Mouse (Mus musculus) kidney, postnatal 0 days (tissue): ENCODE results near the gene Chil5. TPM values are rescaled to one million over a fixed set of nuclear protein-coding genes. Genes with fewer than 3 reads are reported as not detected.
"Not testable (repeated sequence)": the region's sequence is repeated elsewhere in the genome, so short reads cannot be mapped to it uniquely, and the experiment has no call there.

Experiments used
- ATAC-seq: fragments of 200-750 bp; cut with Nextera tagmentation; replicated peaks from 2 replicates; pipeline ENCODE4 v1.8.0; 2017; ENCODE audit warnings: low read depth, moderate number of reproducible peaks, moderate TSS enrichment, moderate library complexity; ENCODE audit not compliant: low FRiP score
- DNase-seq: peaks from one replicate; pipeline ENCODE4 v3.0.0-alpha.2; 2016; ENCODE audit warnings: low spot score
- H3K27ac ChIP-seq: fragments of 300-500 bp; sonication (generic); 2 replicates; pipeline ENCODE4 v1.5.1; 2014; ENCODE audit warnings: mild to moderate bottlenecking
- H3K27me3 ChIP-seq: fragments of 300-500 bp; sonication (generic); 2 replicates; pipeline ENCODE4 v1.6.1; 2014; ENCODE audit warnings: low read length, mixed read lengths; ENCODE audit not compliant: insufficient read depth
- H3K36me3 ChIP-seq: fragments of 300-500 bp; sonication (generic); 2 replicates; pipeline ENCODE4 v1.6.1; 2014; ENCODE audit warnings: low read length, mixed read lengths; ENCODE audit not compliant: insufficient read depth
- H3K4me1 ChIP-seq: fragments of 300-500 bp; sonication (generic); replicated peaks from 2 replicates; pipeline ENCODE4 v1.6.1; 2014; ENCODE audit warnings: antibody characterized with exemption, low read length, mixed read lengths; ENCODE audit not compliant: insufficient read depth
- H3K4me2 ChIP-seq: fragments of 300-500 bp; sonication (generic); 2 replicates; pipeline ENCODE4 v1.6.1; 2014; ENCODE audit warnings: mild to moderate bottlenecking, low read length, moderate library complexity, mixed read lengths
- H3K4me3 ChIP-seq: fragments of 300-500 bp; sonication (generic); replicated peaks from 2 replicates; pipeline ENCODE4 v1.5.1; 2014; ENCODE audit warnings: low read depth, low read length
- H3K9ac ChIP-seq: fragments of 300-500 bp; sonication (generic); 2 replicates; pipeline ENCODE4 v1.6.1; 2014; ENCODE audit warnings: low read depth, low read length
- H3K9me3 ChIP-seq: fragments of 300-500 bp; sonication (generic); replicated peaks from 2 replicates; pipeline ENCODE4 v1.6.1; 2016; ENCODE audit warnings: low read length, inconsistent platforms, mixed read lengths
- CTCF ChIP-seq: IDR thresholded peaks from 2 replicates; pipeline ENCODE4 v1.5.1; 2016; ENCODE audit warnings: antibody characterized with exemption, low read depth, mild to moderate bottlenecking, moderate library complexity
- WGBS: fragments of 180-500 bp; shearing (Covaris S2); extraction: QIAGEN DNeasy Blood & Tissue Kit; methylation state at CpG from one replicate; pipeline ENCODE4 v1.1.7; 2014; 5-methylcytosine and 5-hydroxymethylcytosine counted together
- polyA plus RNA-seq: library from polyadenylated mRNA; unstranded; fragments of >200 nt; fragmentation: Nextera tagmentation; extraction: Ambion mirVana; gene quantifications from 2 replicates; pipeline ENCODE4 v1.2.1, GENCODE M21; 2015

The Chil5 gene
- polyA plus RNA-seq, 1 experiment from 2014 or later = 0.12 TPM

DNA sequence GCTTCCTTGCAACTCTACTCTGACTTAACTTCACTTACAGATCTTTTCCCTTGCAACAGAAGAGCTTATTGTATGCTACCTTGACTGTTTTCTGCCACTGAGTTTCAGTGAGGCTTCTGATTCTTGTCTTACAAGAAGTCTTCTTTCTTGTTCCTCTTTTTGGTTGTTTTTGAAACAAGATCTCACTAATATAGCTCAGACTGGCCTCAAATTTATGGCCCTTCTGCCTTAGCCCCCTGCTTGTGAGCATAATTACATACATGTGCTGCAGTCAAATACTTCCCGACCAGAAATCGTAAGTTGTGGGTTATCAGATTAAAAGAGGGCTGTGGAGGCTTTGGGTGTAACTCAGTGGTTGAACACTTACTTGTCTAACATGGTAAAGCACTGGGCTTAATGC lies 37.9 kb downstream of the Chil5 start:
- no peaks in the 10 kb centered on the region for H3K4me1 ChIP-seq
- no peak for TF ChIP-seq CTCF
- no peak overlapping the region for H3K9ac ChIP-seq
- ATAC-seq (no peak), DNase-seq (no peak)
- H3K4me3 ChIP-seq = no peak overlapping the region
- H3K27me3 ChIP-seq = no peaks in the 10 kb centered on the region
- no peaks in the 10 kb centered on the region for H3K36me3 ChIP-seq
- no peak overlapping the region for H3K27ac ChIP-seq
- no peak overlapping the region for H3K4me2 ChIP-seq
- H3K9me3 ChIP-seq = no peaks in the 10 kb centered on the region
- WGBS = 27% methylated on average over 2 of the region's 2 CpGs

DNA sequence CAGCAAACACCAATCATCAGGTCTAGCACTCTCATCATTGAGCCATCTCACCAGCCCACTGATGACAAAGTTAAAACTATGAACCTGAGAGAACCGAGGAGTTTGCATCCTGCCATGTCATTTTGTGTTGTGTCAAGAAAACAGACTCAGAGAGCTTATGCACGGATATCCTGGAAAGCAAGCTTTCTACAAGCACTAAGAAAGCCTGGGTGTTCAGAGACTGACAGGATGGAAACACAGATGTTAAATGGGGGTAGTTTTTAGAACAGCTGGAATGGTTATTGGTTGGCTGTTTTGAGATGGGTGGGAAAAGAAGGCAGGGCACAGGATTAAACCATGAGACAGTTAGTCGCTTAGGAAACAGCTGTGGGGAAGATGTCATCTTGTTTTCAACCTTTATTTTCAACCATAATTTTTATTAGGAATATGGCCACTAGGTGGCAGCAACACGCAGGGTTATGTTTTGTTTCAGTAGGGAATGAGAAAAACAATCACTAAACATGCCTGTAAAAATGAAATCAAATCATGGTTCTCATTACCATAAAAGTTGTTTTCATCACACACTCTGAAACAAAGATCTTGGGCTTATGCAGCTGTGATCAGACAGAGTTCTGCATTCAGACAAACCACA lies 40.8 kb downstream of the Chil5 start:
- no peaks in the 10 kb centered on the region for H3K27me3 ChIP-seq
- H3K4me2 ChIP-seq = no peak overlapping the region
- no peaks in the 10 kb centered on the region for H3K9me3 ChIP-seq
- H3K27ac ChIP-seq = no peak overlapping the region
- peak; percentile 75 for DNase-seq
- ATAC-seq = no peak
- no peaks in the 10 kb centered on the region for H3K4me1 ChIP-seq
- peak; percentile 85 for TF ChIP-seq CTCF
- no peaks in the 10 kb centered on the region for H3K36me3 ChIP-seq
- WGBS = 29% methylated on average over 4 of the region's 4 CpGs
- H3K9ac ChIP-seq = no peak overlapping the region
- H3K4me3 ChIP-seq = no peak overlapping the region

DNA sequence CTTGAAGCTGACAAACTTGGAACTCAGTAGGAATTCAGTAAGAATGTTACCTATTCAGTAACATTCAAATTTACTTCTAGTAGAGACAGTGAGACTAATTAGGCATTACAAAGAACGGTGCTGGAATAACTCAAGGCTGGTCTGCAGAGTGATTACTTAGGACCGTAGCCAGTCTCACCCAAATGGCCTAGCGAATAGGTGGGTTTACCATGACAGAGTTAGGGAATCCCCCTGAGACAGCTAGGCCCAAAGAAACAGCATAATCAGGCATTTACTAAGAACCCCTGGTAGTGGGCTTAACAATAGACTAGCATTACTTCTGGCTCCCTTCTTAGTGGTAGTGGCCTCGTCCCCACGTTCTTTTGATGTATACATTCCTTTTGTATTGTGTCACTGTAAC lies 43.0 kb downstream of the Chil5 start:
- 53% methylated on average over 5 of the region's 5 CpGs for WGBS
- H3K36me3 ChIP-seq, H3K9me3 ChIP-seq, H3K9ac ChIP-seq, H3K4me3 ChIP-seq, H3K27ac ChIP-seq, ATAC-seq, H3K4me1 ChIP-seq, H3K4me2 ChIP-seq, DNase-seq, H3K27me3 ChIP-seq: not testable (repeated sequence)

DNA sequence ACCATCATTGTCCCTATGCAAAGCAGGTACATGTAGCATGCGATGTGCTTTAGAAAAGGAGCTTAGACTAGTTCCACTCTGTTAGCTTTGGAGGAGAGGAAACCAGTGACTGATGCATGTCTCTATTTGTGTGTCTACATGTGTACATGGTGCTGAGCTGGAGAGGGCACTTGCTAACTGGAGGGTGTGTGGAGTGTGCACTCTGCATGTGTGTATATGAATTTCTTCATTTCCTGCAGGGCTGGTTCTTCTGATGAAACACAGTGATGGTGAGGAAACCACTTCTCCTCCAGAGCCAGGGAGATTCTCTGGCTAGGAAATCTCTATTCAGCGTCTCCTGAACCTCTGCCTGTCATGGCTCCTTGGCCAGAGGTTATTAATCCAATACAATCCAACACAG lies 58.4 kb downstream of the Chil5 start:
- no peak overlapping the region for H3K4me3 ChIP-seq
- no peak overlapping the region for H3K27ac ChIP-seq
- no peaks in the 10 kb centered on the region for H3K4me1 ChIP-seq
- 89% methylated on average over 2 of the region's 2 CpGs for WGBS
- no peak for ATAC-seq
- TF ChIP-seq CTCF = no peak
- H3K36me3 ChIP-seq = peaks cover 2% of the 10 kb centered on the region
- no peaks in the 10 kb centered on the region for H3K27me3 ChIP-seq
- DNase-seq = no peak
- no peak overlapping the region for H3K4me2 ChIP-seq
- no peaks in the 10 kb centered on the region for H3K9me3 ChIP-seq
- H3K9ac ChIP-seq = no peak overlapping the region

DNA sequence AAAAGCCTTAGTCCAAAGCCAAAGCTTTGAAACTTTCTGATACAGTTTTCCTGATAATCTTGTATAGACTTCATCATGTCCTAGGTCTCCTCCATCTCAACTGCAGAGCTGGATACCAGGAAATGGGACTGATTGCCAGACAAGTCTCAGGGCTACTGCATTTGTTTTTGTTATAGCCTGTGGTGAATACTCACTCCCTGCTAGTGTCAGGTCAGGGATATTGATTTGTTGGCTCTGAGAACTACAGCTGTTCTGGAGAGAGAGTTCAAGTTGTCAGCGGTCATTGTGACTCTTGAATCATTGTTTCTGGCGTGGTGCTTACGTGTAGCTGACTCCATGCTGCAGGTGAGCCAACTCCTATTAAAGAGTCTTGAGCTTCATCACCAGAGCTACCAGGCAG lies 59.2 kb downstream of the Chil5 start, which contains the start of gene Ovgp1:
Ovgp1 (plus strand) TSS at position 301 of the 400 bp plus-strand sequence.
- Histone ChIP-seq H3K27me3 (no peaks in the 10 kb centered on the region), H3K4me1 (no peaks in the 10 kb centered on the region), H3K4me3 (no peak within 1 kb of the TSS), H3K4me2 (no peak within 1 kb of the TSS), H3K9me3 (no peaks in the 10 kb centered on the region), H3K36me3 (peaks cover 10% of the 10 kb centered on the region), H3K27ac (no peak within 1 kb of the TSS), H3K9ac (no peak within 1 kb of the TSS)
- ATAC-seq (no peak), DNase-seq (no peak)
- 67% methylated on average over 3 of the region's 3 CpGs for WGBS
- TF ChIP-seq CTCF = no peak

DNA sequence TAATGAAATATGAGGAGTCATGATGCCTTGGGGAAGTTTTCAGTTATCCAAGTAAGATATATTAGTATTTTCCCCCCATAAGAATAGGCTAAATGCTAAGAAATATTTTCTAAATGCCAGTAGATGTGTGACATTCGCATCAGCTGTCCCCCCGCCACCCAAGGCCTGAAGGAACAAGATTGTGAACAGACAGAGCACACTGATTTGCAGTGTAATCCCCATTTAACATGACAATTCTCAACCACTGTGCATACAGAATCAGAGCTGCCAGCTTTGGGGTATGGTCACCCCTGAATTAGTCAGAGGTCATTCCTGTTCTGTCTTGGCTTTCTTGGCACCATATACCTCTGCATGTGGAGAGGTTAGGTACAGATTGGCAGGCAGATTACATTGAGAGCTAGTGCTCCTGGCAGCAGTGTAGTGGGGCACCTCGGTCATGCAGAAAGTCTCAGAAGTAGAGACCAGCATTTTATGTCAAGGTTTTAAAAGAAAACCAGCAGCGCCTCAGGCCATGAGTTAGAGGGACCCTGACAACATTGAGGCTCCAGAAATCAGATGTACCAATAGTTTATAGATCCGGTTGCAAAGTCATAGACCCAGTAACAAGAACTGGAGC lies 60.7 kb downstream of the Chil5 start:
- 81% methylated on average over 5 of the region's 5 CpGs for WGBS
- H3K4me3 ChIP-seq = no peak overlapping the region
- no peak for ATAC-seq
- H3K9me3 ChIP-seq = no peaks in the 10 kb centered on the region
- TF ChIP-seq CTCF = no peak
- no peak overlapping the region for H3K27ac ChIP-seq
- H3K36me3 ChIP-seq = peaks cover 22% of the 10 kb centered on the region
- no peak overlapping the region for H3K4me2 ChIP-seq
- no peaks in the 10 kb centered on the region for H3K4me1 ChIP-seq
- H3K27me3 ChIP-seq = no peaks in the 10 kb centered on the region
- no peak for DNase-seq
- no peak overlapping the region for H3K9ac ChIP-seq

Other genes with a start within 250 kb of the Chil5 start
- 111 and 123 TPM in 2 replicates for gene Rap1a, start 231.5 kb downstream of the Chil5 start, polyA plus RNA-seq
- gene Adora3, start 162.0 kb downstream of the Chil5 start, polyA plus RNA-seq = 0.10 and 0.12 TPM in 2 replicates
- 0.18 TPM in 1 of 2 replicates, not detected in the other for gene Tmigd3, start 161.9 kb downstream of the Chil5 start, polyA plus RNA-seq
- 0.24 and 0.31 TPM in 2 replicates for gene I830077J02Rik, start 100.2 kb downstream of the Chil5 start, polyA plus RNA-seq
- 98.2 and 102 TPM in 2 replicates for gene Wdr77, start 73.4 kb downstream of the Chil5 start, polyA plus RNA-seq
- 756 and 779 TPM in 2 replicates for gene Atp5f1, start 72.7 kb downstream of the Chil5 start, polyA plus RNA-seq
- 0.86 and 0.91 TPM in 2 replicates for gene Ovgp1, start 59.1 kb downstream of the Chil5 start, polyA plus RNA-seq
- gene Pifo, start 18.2 kb downstream of the Chil5 start, polyA plus RNA-seq = 0.13 and 0.41 TPM in 2 replicates
- 0.20 and 0.49 TPM in 2 replicates for gene Chia1, start 80.4 kb upstream of the Chil5 start, polyA plus RNA-seq
- gene Chil3, start 134.8 kb upstream of the Chil5 start, polyA plus RNA-seq = 0.67 and 1.3 TPM in 2 replicates
- 2.5 and 3.0 TPM in 2 replicates for gene Chil4, start 186.7 kb upstream of the Chil5 start, polyA plus RNA-seq